Mouse (Mus musculus) intestine, postnatal 0 days (tissue): ENCODE results near the gene Zfp777. TPM values are rescaled to one million over a fixed set of nuclear protein-coding genes. Genes with fewer than 3 reads are reported as not detected.

Experiments used
- ATAC-seq: fragments of 200-750 bp; cut with Nextera tagmentation; 2 replicates; pipeline ENCODE4 v1.8.0; 2017; ENCODE audit warnings: mild to moderate bottlenecking, moderate TSS enrichment, moderate library complexity
- H3K27ac ChIP-seq: fragments of 300-500 bp; sonication (generic); 2 replicates; pipeline ENCODE4 v1.5.1; 2014; ENCODE audit warnings: mild to moderate bottlenecking, low read depth, low read length, moderate library complexity
- H3K27me3 ChIP-seq: fragments of 300-500 bp; sonication (generic); replicated peaks from 2 replicates; pipeline ENCODE4 v1.6.1; 2014; ENCODE audit warnings: low read length, mixed read lengths; ENCODE audit not compliant: control insufficient read depth, insufficient read depth
- H3K36me3 ChIP-seq: fragments of 300-500 bp; sonication (generic); 2 replicates; pipeline ENCODE4 v1.6.1; 2014; ENCODE audit warnings: mild to moderate bottlenecking, moderate library complexity; ENCODE audit not compliant: control insufficient read depth, insufficient read depth
- H3K4me1 ChIP-seq: fragments of 300-500 bp; sonication (generic); replicated peaks from 2 replicates; pipeline ENCODE4 v1.6.1; 2014; ENCODE audit warnings: antibody characterized with exemption, low read length, mixed read lengths; ENCODE audit not compliant: control insufficient read depth, insufficient read depth
- H3K4me2 ChIP-seq: fragments of 300-500 bp; sonication (generic); replicated peaks from 2 replicates; pipeline ENCODE4 v1.6.1; 2014; ENCODE audit warnings: low read depth, mild to moderate bottlenecking, moderate library complexity
- H3K4me3 ChIP-seq: fragments of 300-500 bp; sonication (generic); 2 replicates; pipeline ENCODE4 v1.5.1; 2014; ENCODE audit warnings: low read depth, low read length
- H3K9ac ChIP-seq: fragments of 300-500 bp; sonication (generic); 2 replicates; pipeline ENCODE4 v1.6.1; 2014; ENCODE audit warnings: mild to moderate bottlenecking, low read depth, low read length
- H3K9me3 ChIP-seq: fragments of 300-500 bp; sonication (generic); 2 replicates; pipeline ENCODE4 v1.6.1; 2016; ENCODE audit warnings: mixed run types; ENCODE audit not compliant: control insufficient read depth
- CTCF ChIP-seq: sonication (generic); IDR thresholded peaks from 2 replicates; pipeline ENCODE4 v1.5.1; 2016; ENCODE audit warnings: low read depth, mild to moderate bottlenecking, control low read depth, antibody characterized with exemption, moderate library complexity
- WGBS: fragments of 180-500 bp; shearing (Covaris S2); extraction: QIAGEN DNeasy Blood & Tissue Kit; methylation state at CpG from one replicate; pipeline ENCODE4 v1.1.7; 2014; 5-methylcytosine and 5-hydroxymethylcytosine counted together
- polyA plus RNA-seq: library from polyadenylated mRNA; unstranded; fragments of >200 nt; fragmentation: Nextera tagmentation; extraction: Ambion mirVana; gene quantifications from 2 replicates; pipeline ENCODE4 v1.2.1, GENCODE M21; 2015

Gene Zfp777
- polyA plus RNA-seq, 1 experiment from 2014 or later, result 3.1 TPM

DNA sequence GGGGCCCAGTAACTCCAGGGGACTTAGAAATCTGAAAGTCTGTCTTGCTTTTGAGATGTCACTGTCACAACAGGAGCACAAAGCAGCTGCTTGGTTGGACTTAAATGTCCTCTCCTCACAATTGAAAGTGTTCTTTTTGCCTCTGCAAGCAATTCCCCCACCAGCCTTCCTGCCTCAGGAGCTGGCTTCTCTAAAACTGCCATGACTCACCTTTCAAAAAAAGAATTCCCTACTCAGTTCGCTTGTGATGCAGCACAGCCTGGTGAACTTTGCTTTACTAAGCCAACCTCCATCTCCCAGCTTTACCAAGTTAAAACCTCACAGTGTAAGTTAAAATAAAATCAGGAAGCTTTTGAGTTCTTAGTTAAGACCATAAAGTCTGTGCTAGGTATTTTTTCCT is 27.0 kb downstream of the Zfp777 start:
- Histone ChIP-seq H3K27ac (no peak overlapping the region), H3K4me2 (no peak overlapping the region), H3K9me3 (0 out of 2 replicates have a peak, but pooled peaks cover 3% of the 10 kb centered on the region), H3K4me1 (no peaks in the 10 kb centered on the region), H3K4me3 (no peak overlapping the region), H3K36me3 (peaks cover 27% of the 10 kb centered on the region), H3K9ac (no peak overlapping the region), H3K27me3 (no peaks in the 10 kb centered on the region)
- WGBS, result 68% methylated on average over 1 of the region's 1 CpGs
- TF ChIP-seq CTCF, result no peak
- no peak for ATAC-seq

DNA sequence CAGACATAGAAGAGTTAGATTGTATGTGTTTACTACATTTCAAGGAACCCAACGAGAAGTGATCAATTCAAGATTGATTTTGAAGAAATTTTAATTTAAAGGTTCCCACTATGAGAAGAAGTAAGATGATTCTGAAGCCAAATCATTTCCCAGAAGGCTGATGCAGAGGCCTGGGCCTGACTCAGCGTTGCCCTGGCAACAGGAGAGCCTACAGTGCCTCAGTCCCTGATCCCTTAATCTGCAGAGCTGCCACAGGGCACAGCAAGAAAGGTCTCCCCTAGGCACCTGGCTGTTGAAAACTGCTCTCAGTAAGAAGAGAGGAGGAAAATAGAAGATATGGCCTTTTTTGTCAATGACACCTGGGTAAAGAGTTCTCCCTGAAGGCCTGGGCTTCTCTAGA is 28.7 kb downstream of the Zfp777 start:
- Histone ChIP-seq H3K4me1 (no peaks in the 10 kb centered on the region), H3K4me2 (no peak overlapping the region), H3K27me3 (no peaks in the 10 kb centered on the region), H3K27ac (no peak overlapping the region), H3K9ac (no peak overlapping the region), H3K4me3 (no peak overlapping the region), H3K9me3 (0 out of 2 replicates have a peak, but pooled peaks cover 3% of the 10 kb centered on the region), H3K36me3 (peaks cover 12% of the 10 kb centered on the region)
- WGBS, result 86% methylated on average over 2 of the region's 2 CpGs
- no peak for ATAC-seq
- TF ChIP-seq CTCF, result no peak

DNA sequence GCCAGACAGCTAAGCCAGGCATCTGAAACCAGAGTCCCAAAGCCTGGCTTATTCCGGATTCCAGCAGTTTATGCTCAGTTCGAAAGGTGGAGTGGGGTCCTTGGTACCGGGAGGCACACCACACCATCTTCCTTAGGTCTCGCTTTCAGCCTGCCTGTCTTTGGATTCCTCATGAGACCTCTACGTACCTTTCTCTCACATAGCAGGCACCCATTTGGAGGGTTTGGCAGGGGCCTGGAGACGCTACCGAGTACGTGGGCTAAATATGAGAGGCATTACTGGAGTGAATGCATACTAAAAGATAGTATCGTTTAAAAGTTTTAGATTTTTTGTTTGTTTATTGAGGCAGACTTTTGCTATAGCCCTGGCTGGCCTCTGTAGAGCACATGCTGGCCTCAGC is 31.9 kb downstream of the Zfp777 start:
- no peak overlapping the region for H3K9ac ChIP-seq
- H3K27ac ChIP-seq, result no peak overlapping the region
- no peaks in the 10 kb centered on the region for H3K27me3 ChIP-seq
- no peak overlapping the region for H3K4me2 ChIP-seq
- no peaks in the 10 kb centered on the region for H3K9me3 ChIP-seq
- no peak for ATAC-seq
- H3K4me3 ChIP-seq, result no peak overlapping the region
- no peak for TF ChIP-seq CTCF
- H3K36me3 ChIP-seq, result no peaks in the 10 kb centered on the region
- 89% methylated on average over 9 of the region's 9 CpGs for WGBS
- H3K4me1 ChIP-seq, result no peaks in the 10 kb centered on the region

DNA sequence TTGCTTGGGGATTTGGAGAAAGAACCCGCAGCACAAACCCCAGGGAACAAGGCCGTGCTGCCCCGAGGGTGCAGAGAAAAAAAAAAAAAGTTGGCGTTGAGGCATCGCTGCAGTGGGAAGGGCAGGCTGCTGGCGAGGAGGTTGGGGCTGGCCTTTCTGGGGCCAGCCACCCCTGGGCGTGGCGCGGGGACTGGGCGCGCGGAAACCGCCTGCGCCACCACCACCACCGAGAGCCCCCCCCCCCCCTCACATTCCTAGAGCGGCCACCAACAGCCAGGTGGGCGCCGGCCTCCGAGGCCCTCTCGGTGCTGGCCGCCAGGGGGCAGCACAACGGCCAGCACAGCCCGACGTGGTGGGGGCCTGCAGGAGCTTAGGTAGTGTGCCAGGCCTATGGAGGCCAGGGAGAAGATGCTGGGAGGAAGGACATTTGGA is 32.6 kb downstream of the Zfp777 start:
- H3K4me2 ChIP-seq, result peak overlapping the region; percentile 69
- under 1% methylated on average over 20 of the region's 24 CpGs for WGBS
- H3K9ac ChIP-seq, result 0 out of 2 replicates have a peak overlapping the region, but pooled peaks have one; percentile 35
- peak overlapping the region; percentile 35 for H3K4me3 ChIP-seq
- H3K9me3 ChIP-seq, result no peaks in the 10 kb centered on the region
- H3K4me1 ChIP-seq, result no peaks in the 10 kb centered on the region
- ATAC-seq, result peak; percentile 78
- H3K27ac ChIP-seq, result no peak overlapping the region
- H3K36me3 ChIP-seq, result no peaks in the 10 kb centered on the region
- peak; percentile 86 for TF ChIP-seq CTCF
- H3K27me3 ChIP-seq, result no peaks in the 10 kb centered on the region

DNA sequence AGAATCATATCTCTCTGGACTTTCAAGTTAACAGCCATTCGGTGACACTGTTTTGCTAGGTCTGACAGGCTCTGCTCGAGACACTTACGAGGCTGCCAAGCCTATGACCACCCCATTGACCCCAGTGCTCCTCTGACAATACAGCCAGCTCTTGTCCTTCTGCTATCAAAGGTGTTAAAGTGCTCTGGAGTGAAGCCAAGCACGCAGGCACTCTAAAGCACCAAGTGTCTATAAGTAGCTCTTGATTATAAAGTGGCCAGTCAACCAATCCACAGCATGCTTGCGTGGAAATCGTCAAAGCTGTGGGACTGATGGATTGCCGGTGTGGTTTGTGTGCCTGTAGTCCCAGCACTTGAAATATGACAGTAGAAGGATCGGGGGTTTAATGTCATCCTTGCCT is 38.0 kb downstream of the Zfp777 start:
- no peaks in the 10 kb centered on the region for H3K9me3 ChIP-seq
- H3K4me2 ChIP-seq, result no peak overlapping the region
- H3K27me3 ChIP-seq, result no peaks in the 10 kb centered on the region
- no peak overlapping the region for H3K27ac ChIP-seq
- no peak overlapping the region for H3K4me3 ChIP-seq
- ATAC-seq, result no peak
- no peak for TF ChIP-seq CTCF
- WGBS, result 46% methylated on average over 8 of the region's 8 CpGs
- no peaks in the 10 kb centered on the region for H3K36me3 ChIP-seq
- H3K4me1 ChIP-seq, result no peaks in the 10 kb centered on the region
- H3K9ac ChIP-seq, result no peak overlapping the region

DNA sequence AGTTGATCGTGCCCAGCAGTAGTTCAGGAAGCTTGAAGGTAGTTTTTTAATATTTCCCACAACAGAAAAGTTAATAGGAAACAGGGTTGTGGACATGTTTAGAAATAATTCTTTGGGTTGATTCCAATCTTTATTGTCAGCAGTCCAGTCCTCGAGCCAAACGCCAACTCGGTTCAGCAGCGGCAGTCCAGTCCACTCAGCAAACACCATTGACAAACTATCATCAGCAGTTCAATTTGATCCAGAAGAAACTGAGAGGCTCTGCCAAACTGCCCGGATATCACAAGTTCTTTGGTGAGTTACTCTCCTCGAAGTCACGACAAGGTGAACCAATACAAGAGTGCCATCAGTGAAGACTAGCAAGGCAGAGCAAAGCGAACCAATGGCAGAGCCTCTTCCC is 53.0 kb downstream of the Zfp777 start:
- Histone ChIP-seq H3K9ac (no peak overlapping the region), H3K4me3 (no peak overlapping the region), H3K9me3 (no peaks in the 10 kb centered on the region), H3K27me3 (no peaks in the 10 kb centered on the region), H3K27ac (no peak overlapping the region), H3K4me1 (no peaks in the 10 kb centered on the region), H3K4me2 (no peak overlapping the region), H3K36me3 (no peaks in the 10 kb centered on the region)
- no peak for ATAC-seq
- WGBS, result 77% methylated on average over 9 of the region's 9 CpGs
- TF ChIP-seq CTCF, result no peak

DNA sequence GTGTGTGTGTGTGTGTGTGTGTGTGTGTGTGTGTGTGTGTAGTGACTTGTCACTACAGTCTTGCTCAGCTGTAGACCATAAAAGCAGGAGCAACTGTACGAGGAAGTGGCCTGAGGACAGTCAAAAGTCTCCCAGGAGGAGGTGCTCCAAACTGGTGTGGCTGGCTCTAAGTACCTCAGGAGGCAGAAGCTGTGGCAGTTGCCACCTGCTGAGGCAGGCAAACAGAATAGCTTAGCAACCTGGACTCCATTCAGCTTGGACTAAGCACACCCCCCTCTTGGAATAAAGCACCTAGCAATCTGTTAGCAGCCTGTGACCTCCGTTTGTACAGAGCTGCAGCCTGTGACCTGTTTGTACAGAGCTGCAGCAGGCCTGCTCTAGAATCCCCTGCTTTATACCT is 64.8 kb downstream of the Zfp777 start:
- ATAC-seq, result peak; percentile 67
- no peak for TF ChIP-seq CTCF
- no peaks in the 10 kb centered on the region for H3K27me3 ChIP-seq

More for the DNA sequence above, 64.8 kb downstream of the Zfp777 start:
- H3K4me1 ChIP-seq, result no peaks in the 10 kb centered on the region
- H3K9ac ChIP-seq, result no peak overlapping the region
- no peak overlapping the region for H3K4me2 ChIP-seq
- WGBS, result 12% methylated on average over 2 of the region's 2 CpGs
- H3K36me3 ChIP-seq, result no peaks in the 10 kb centered on the region
- H3K27ac ChIP-seq, result no peak overlapping the region
- H3K9me3 ChIP-seq, result no peaks in the 10 kb centered on the region
- H3K4me3 ChIP-seq, result no peak overlapping the region
